Mouse (Mus musculus): Measurements from ENCODE around the gene Tmem170b. TPM values are rescaled to one million over a fixed set of nuclear protein-coding genes. Genes with fewer than 3 reads are reported as not detected.
A peak's percentile ranks its signal among the peaks of the same experiment; 100 is the strongest.
"Not testable (repeated sequence)": the region's sequence is repeated elsewhere in the genome, so short reads cannot be mapped to it uniquely, and the experiment has no call there.

Gene Tmem170b
- polyA plus RNA-seq, 1 experiment from 2014 or later: 25.0 TPM

DNA sequence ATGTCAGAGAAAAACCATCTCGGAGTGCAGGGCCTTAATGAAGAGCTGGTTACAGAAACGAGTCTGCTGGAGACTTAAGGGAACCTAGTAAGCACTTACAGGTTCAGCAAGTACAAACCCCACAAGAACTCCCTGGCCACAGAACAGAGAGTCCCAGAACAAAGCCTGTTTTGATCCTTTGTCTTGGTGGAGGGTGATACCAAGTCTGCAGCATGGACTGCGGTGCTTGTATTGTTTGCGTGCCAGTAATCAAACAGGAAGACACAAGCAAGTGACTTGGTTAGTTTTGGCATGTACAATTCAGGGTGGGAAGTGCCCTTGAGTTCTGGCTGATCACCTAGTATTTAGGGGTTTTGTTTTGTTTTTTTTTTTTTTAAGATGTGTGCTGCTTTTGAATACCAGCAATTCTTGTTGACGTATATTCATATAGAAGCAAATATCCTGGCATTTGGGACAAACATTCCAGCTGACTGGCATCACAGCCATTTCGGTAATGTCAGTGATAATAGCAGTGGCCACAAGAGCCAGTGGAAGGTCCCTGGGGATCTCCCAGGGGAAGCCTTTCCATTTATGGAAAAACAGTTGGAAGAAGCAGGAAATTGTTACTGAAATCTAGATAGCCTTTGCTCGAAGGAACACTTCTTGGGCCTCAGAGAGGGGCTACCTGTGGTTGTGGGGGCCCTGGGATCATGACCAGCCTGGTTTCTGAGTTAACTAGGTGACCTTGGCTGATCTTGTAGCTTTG, 64.9 kb downstream of the Tmem170b start:
- H3K4me3 ChIP-seq (ENCODE audit: low read depth, low read length): no peak overlapping the region
- no peak overlapping the region for H3K4me2 ChIP-seq (replicated peaks; ENCODE audit: low read depth, low read length)
- no peaks in the 10 kb centered on the region for H3K4me1 ChIP-seq (replicated peaks; ENCODE audit: control insufficient read depth, insufficient read depth, low read length)
- no peaks in the 10 kb centered on the region for H3K36me3 ChIP-seq (ENCODE audit: control insufficient read depth, insufficient read depth, low read length)
- WGBS: 67% methylated on average over 7 of the region's 7 CpGs
- ATAC-seq (ENCODE audit: low FRiP score) (no peak), DNase-seq (ENCODE audit: low spot score) (no peak)
- no peak overlapping the region for H3K9ac ChIP-seq (ENCODE audit: low read depth, low read length)
- no peaks in the 10 kb centered on the region for H3K27me3 ChIP-seq (ENCODE audit: control insufficient read depth, insufficient read depth, low read length)
- no peaks in the 10 kb centered on the region for H3K9me3 ChIP-seq (ENCODE audit: control insufficient read depth, low read length)
- H3K27ac ChIP-seq (ENCODE audit: low read depth, low read length): no peak overlapping the region

DNA sequence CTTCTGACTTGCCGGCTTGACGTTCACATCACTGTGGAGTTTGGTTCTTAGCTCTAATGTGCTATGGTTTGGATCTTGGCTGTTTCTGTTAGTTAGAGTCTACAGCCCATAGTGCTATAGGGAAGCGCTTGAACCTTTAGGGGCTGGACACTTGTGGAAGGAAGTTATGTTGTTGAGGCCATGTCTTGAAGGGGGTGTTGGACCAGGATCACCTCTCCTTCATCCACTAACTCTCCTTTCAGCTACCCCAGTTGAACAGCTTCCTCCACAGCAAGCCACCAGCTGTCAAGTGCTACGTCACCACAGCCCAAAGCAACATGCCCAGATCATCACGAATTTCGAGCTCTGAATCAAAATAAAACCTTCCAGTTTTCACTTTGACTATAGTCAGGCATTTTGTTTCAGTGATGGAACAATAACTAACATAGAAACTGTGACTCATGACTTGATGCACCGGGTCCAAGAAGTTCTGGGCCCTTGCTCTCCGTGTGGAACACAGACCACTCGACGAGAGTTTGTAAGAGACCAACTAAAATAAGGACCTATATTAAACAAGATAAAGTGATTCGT, 65.5 kb downstream of the Tmem170b start:
- no peak overlapping the region for H3K4me3 ChIP-seq (ENCODE audit: low read depth, low read length)
- H3K27ac ChIP-seq (ENCODE audit: low read depth, low read length): no peak overlapping the region
- no peaks in the 10 kb centered on the region for H3K36me3 ChIP-seq (ENCODE audit: control insufficient read depth, insufficient read depth, low read length)
- H3K9me3 ChIP-seq (ENCODE audit: control insufficient read depth, low read length): no peaks in the 10 kb centered on the region
- no peak overlapping the region for H3K9ac ChIP-seq (ENCODE audit: low read depth, low read length)
- H3K4me2 ChIP-seq (replicated peaks; ENCODE audit: low read depth, low read length): no peak overlapping the region
- DNase-seq (ENCODE audit: low spot score) (no peak), ATAC-seq (ENCODE audit: low FRiP score) (no peak)
- H3K27me3 ChIP-seq (ENCODE audit: control insufficient read depth, insufficient read depth, low read length): no peaks in the 10 kb centered on the region
- 91% methylated on average over 11 of the region's 11 CpGs for WGBS
- no peaks in the 10 kb centered on the region for H3K4me1 ChIP-seq (replicated peaks; ENCODE audit: control insufficient read depth, insufficient read depth, low read length)

DNA sequence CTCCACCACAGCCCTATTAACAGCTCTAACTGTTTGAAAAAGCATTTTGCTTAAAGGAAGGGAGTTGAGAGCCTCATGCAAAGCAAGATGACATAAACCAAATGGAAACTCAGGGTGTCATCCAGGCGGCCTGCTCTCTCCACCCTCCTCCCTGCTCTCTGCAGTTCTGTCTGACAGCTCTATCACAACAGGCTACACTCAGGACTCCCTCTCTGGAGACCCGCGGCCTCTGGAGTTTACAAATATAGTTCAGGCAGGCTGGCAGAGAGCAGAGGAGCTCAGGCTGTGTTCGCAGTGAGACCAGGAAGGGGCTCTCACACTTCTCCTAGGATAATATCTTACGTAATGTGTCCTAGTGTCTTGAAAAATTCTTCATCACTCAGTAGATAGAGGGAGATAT, 67.2 kb downstream of the Tmem170b start:
- not testable (repeated sequence) for H3K9ac ChIP-seq (ENCODE audit: low read depth, low read length); H3K27ac ChIP-seq (ENCODE audit: low read depth, low read length); H3K4me2 ChIP-seq (replicated peaks; ENCODE audit: low read depth, low read length); H3K36me3 ChIP-seq (ENCODE audit: control insufficient read depth, insufficient read depth, low read length); ATAC-seq (ENCODE audit: low FRiP score); H3K9me3 ChIP-seq (ENCODE audit: control insufficient read depth, low read length); H3K27me3 ChIP-seq (ENCODE audit: control insufficient read depth, insufficient read depth, low read length); H3K4me1 ChIP-seq (replicated peaks; ENCODE audit: control insufficient read depth, insufficient read depth, low read length); H3K4me3 ChIP-seq (ENCODE audit: low read depth, low read length); DNase-seq (ENCODE audit: low spot score)
- WGBS: 61% methylated on average over 5 of the region's 5 CpGs

DNA sequence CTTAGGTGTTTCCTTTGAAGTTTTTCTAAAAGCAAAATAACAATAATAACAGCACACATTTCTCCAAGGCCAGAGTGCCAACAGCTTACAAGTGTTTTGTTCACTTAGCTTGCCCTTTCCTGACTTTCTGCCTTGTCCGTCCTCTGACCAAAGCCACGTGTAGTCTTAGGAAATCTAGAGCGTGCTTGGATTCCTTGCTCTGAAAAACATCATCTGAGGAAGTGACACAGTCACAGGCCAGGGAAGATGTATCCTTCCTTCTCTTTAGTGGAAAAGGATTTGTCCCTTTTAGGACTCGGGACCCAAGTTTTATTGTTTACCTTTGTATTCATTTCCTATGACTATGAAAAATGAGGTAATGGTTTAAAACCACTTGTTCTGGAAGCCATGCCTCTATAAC, 67.8 kb downstream of the Tmem170b start:
- Histone ChIP-seq H3K27ac (ENCODE audit: low read depth, low read length) (no peak overlapping the region), H3K9ac (ENCODE audit: low read depth, low read length) (no peak overlapping the region), H3K9me3 (ENCODE audit: control insufficient read depth, low read length) (no peaks in the 10 kb centered on the region), H3K4me2 (replicated peaks; ENCODE audit: low read depth, low read length) (no peak overlapping the region), H3K4me3 (ENCODE audit: low read depth, low read length) (no peak overlapping the region), H3K4me1 (replicated peaks; ENCODE audit: control insufficient read depth, insufficient read depth, low read length) (no peaks in the 10 kb centered on the region), H3K36me3 (ENCODE audit: control insufficient read depth, insufficient read depth, low read length) (no peaks in the 10 kb centered on the region), H3K27me3 (ENCODE audit: control insufficient read depth, insufficient read depth, low read length) (no peaks in the 10 kb centered on the region)
- ATAC-seq (ENCODE audit: low FRiP score) (no peak), DNase-seq (ENCODE audit: low spot score) (no peak)
- 78% methylated on average over 4 of the region's 4 CpGs for WGBS

DNA sequence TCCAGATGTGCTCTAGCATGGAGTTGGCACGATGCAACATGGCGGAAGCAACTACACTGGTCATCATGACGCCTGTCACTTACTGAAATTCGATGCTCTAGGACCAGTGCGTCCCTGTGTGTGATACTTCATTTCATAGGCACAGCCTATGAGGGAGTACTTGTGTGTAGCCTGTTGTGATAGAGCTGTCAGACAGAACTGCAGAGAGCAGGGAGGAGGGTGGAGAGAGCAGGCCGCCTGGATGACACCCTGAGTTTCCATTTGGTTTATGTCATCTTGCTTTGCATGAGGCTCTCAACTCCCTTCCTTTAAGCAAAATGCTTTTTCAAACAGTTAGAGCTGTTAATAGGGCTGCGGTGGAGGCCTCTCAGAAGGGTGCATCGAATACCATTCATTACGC, 68.9 kb downstream of the Tmem170b start:
- DNase-seq (ENCODE audit: low spot score); H3K36me3 ChIP-seq (ENCODE audit: control insufficient read depth, insufficient read depth, low read length): not testable (repeated sequence)
- 92% methylated on average over 9 of the region's 9 CpGs for WGBS

DNA sequence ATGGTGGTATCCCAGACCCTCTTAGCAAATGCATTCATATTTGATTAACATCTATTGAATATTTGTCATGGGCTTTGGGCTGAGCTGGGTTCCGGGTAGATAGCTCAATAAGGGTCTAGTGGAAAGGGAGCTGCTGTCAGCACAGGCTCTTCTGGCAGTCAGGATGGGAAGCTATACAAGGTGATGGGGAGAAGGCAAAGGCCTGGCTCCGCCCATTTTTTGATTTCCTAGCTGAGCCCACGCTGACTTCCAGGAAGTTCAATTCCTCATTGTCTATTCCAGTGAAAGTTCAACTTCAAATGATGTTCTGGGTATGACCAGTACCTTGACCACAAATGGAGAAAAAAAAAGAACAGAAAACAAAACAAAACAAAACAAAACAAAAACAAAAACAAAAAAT, 69.8 kb downstream of the Tmem170b start:
- no peaks in the 10 kb centered on the region for H3K9me3 ChIP-seq (ENCODE audit: control insufficient read depth, low read length)
- no peak overlapping the region for H3K4me3 ChIP-seq (ENCODE audit: low read depth, low read length)
- H3K4me2 ChIP-seq (replicated peaks; ENCODE audit: low read depth, low read length): no peak overlapping the region
- H3K9ac ChIP-seq (ENCODE audit: low read depth, low read length): no peak overlapping the region
- H3K27ac ChIP-seq (ENCODE audit: low read depth, low read length): no peak overlapping the region
- DNase-seq (ENCODE audit: low spot score): no peak
- 94% methylated on average over 3 of the region's 3 CpGs for WGBS
- ATAC-seq (ENCODE audit: low FRiP score): no peak
- no peaks in the 10 kb centered on the region for H3K36me3 ChIP-seq (ENCODE audit: control insufficient read depth, insufficient read depth, low read length)
- no peaks in the 10 kb centered on the region for H3K4me1 ChIP-seq (replicated peaks; ENCODE audit: control insufficient read depth, insufficient read depth, low read length)
- H3K27me3 ChIP-seq (ENCODE audit: control insufficient read depth, insufficient read depth, low read length): no peaks in the 10 kb centered on the region

More for the DNA sequence above, 68.9 kb downstream of the Tmem170b start:
- not testable (repeated sequence) for H3K4me1 ChIP-seq (replicated peaks; ENCODE audit: control insufficient read depth, insufficient read depth, low read length); ATAC-seq (ENCODE audit: low FRiP score); H3K9ac ChIP-seq (ENCODE audit: low read depth, low read length); H3K9me3 ChIP-seq (ENCODE audit: control insufficient read depth, low read length); H3K4me2 ChIP-seq (replicated peaks; ENCODE audit: low read depth, low read length); H3K4me3 ChIP-seq (ENCODE audit: low read depth, low read length); H3K27ac ChIP-seq (ENCODE audit: low read depth, low read length); H3K27me3 ChIP-seq (ENCODE audit: control insufficient read depth, insufficient read depth, low read length)

DNA sequence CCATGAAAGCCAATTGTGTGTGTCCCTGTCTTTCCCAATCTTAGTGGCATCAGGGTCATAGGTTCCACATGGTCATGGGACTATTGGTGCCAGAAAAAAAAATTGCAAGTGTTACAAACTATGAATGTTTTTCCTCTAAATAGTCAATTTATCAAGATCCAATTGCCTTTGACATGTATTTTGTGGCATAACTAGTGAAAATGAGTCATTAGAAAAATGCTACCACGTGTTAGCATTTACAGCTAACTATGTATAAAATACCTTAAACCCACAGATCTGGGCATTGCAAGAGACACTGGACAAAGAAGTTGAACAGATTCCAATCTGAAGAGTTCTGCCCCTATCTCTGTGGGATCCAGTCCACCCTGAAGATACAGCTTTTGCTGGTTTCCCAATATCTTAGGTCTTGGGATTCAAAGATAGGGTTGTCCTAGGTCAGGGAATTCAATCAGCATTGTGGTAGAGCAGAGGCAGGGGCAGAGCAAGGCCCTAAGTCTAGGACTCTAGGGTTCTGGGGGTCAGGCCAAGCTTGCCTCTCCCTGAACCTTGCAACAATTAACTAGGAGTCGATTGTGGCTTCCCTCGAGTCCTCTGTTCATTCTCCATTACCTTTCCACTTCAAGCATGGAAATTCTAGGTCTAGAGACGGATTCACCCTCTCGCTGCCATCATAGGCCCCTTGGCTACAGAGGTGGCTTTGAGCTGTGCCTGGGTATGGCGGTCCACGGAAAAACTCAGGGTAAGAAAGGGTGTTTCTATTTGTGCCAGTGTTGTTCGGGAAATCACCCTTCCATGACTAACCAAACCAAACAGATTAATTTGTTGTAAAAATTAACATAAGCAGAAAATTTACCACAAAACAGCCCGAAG, 70.5 kb downstream of the Tmem170b start:
- ATAC-seq (ENCODE audit: low FRiP score): no peak
- H3K27ac ChIP-seq (ENCODE audit: low read depth, low read length): no peak overlapping the region

DNA sequence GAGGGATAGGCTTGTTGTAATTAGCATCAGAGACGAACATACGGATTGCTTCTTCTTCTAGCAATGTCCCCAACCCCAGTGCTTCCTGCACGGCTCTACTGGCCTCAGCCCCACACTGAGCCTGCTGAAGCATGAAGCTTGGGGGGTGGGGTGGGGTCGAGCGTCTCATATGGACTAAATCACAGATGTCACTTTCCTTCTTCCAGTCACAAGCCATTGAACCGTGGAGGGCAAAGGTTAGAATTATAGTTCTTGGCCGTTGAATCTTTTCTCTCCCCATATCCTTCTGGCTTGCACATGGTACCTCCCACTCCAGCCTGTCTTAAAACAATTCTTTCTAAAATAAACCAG, 71.1 kb downstream of the Tmem170b start:
- 23% methylated on average over 7 of the region's 7 CpGs for WGBS
- H3K36me3 ChIP-seq (ENCODE audit: control insufficient read depth, insufficient read depth, low read length): no peaks in the 10 kb centered on the region
- no peak overlapping the region for H3K27ac ChIP-seq (ENCODE audit: low read depth, low read length)
- H3K4me2 ChIP-seq (replicated peaks; ENCODE audit: low read depth, low read length): no peak overlapping the region
- no peaks in the 10 kb centered on the region for H3K9me3 ChIP-seq (ENCODE audit: control insufficient read depth, low read length)
- no peak overlapping the region for H3K4me3 ChIP-seq (ENCODE audit: low read depth, low read length)
- H3K9ac ChIP-seq (ENCODE audit: low read depth, low read length): no peak overlapping the region
- no peaks in the 10 kb centered on the region for H3K27me3 ChIP-seq (ENCODE audit: control insufficient read depth, insufficient read depth, low read length)
- no peaks in the 10 kb centered on the region for H3K4me1 ChIP-seq (replicated peaks; ENCODE audit: control insufficient read depth, insufficient read depth, low read length)
- DNase-seq (ENCODE audit: low spot score) (peak; percentile 16), ATAC-seq (ENCODE audit: low FRiP score) (no peak)

More for the DNA sequence above, 70.5 kb downstream of the Tmem170b start:
- Histone ChIP-seq H3K27me3 (ENCODE audit: control insufficient read depth, insufficient read depth, low read length) (no peaks in the 10 kb centered on the region), H3K9me3 (ENCODE audit: control insufficient read depth, low read length) (no peaks in the 10 kb centered on the region), H3K4me2 (replicated peaks; ENCODE audit: low read depth, low read length) (no peak overlapping the region), H3K36me3 (ENCODE audit: control insufficient read depth, insufficient read depth, low read length) (no peaks in the 10 kb centered on the region), H3K4me3 (ENCODE audit: low read depth, low read length) (no peak overlapping the region), H3K4me1 (replicated peaks; ENCODE audit: control insufficient read depth, insufficient read depth, low read length) (no peaks in the 10 kb centered on the region), H3K9ac (ENCODE audit: low read depth, low read length) (no peak overlapping the region)
- no peak for DNase-seq (ENCODE audit: low spot score)
- 76% methylated on average over 9 of the region's 9 CpGs for WGBS

All from hindbrain, embryonic 11.5 days (tissue).